21 mouse cellular contexts compared by ENCODE assay signal in genomic region chr13:41487409-41487743, GRCm38 (mm10). TPM values are rescaled to one million over a fixed set of nuclear protein-coding genes. Genes with fewer than 3 reads are reported as not detected.
DNase-seq lines count a peak whose midpoint lies in the region; ATAC-seq and TF ChIP-seq lines count a peak whose summit lies in the region.
"Had no signal": no experiment of that assay in that cellular context is flagged by ENCODE, and none has a peak within 500 bp of the region (broad histone marks: within the 10 kb centered on the region; RNA-seq: fewer than 3 reads in every experiment).

No protein-coding gene starts in this region.

- TF ChIP-seq POLR2A in small intestine, adult 2 months (IDR thresholded peaks at IDR 0.05; ENCODE audit: low read depth, low read length): no peak

- TF ChIP-seq CTCF in gastrocnemius, adult 2 months (IDR thresholded peaks at IDR 0.05): no peak
- TF ChIP-seq CTCF in small intestine, adult 2 months (IDR thresholded peaks at IDR 0.05; ENCODE audit: extremely low read depth, insufficient read length, insufficient replicate concordance, low read depth, low read length): no peak

- peak overlapping the region; percentile 80 for H3K27ac ChIP-seq in gastrocnemius, adult 2 months
- no peak overlapping the region for H3K27ac ChIP-seq in heart, embryonic 16.5 days (ENCODE audit: low read length)
- no peak overlapping the region for H3K27ac ChIP-seq in heart, embryonic 11.5 days (ENCODE audit: low read depth, low read length)
- H3K27ac ChIP-seq in small intestine, adult 2 months (ENCODE audit: insufficient read depth, low read depth, low read length): no peak overlapping the region
- H3K27ac ChIP-seq: forebrain, embryonic 13.5 days; layer of hippocampus, adult 2 months; limb, embryonic 13.5 days; midbrain, embryonic 13.5 days had no signal

- H3K9me3 ChIP-seq in heart, embryonic 16.5 days (replicated peaks; ENCODE audit: control insufficient read depth, low read length): no peaks in the 10 kb centered on the region
- H3K9me3 ChIP-seq in heart, embryonic 11.5 days (replicated peaks; ENCODE audit: control insufficient read depth, low read length): no peaks in the 10 kb centered on the region
- H3K9me3 ChIP-seq in megakaryocyte, embryonic 14.5 days: no peaks in the 10 kb centered on the region
- H3K9me3 ChIP-seq: forebrain, embryonic 13.5 days; hindbrain, embryonic 10.5 days; intestine, embryonic 15.5 days; limb, embryonic 13.5 days; liver, embryonic 15.5 days; midbrain, embryonic 13.5 days; stomach, embryonic 15.5 days had no signal

- H3K4me2 ChIP-seq in heart, embryonic 16.5 days (ENCODE audit: low read depth, low read length): peak overlapping the region; percentile 46
- no peak overlapping the region for H3K4me2 ChIP-seq in heart, embryonic 11.5 days
- H3K4me2 ChIP-seq: forebrain, embryonic 13.5 days; intestine, embryonic 15.5 days; limb, embryonic 13.5 days; midbrain, embryonic 13.5 days; stomach, embryonic 15.5 days had no signal

- H3K36me3 ChIP-seq in heart, embryonic 16.5 days (ENCODE audit: control insufficient read depth, insufficient read depth): no peaks in the 10 kb centered on the region
- no peaks in the 10 kb centered on the region for H3K36me3 ChIP-seq in heart, embryonic 11.5 days (ENCODE audit: control insufficient read depth, insufficient read depth, low read length)
- H3K36me3 ChIP-seq in megakaryocyte, embryonic 14.5 days (replicated peaks; ENCODE audit: low read length): peaks cover 2% of the 10 kb centered on the region
- H3K36me3 ChIP-seq in small intestine, adult 2 months (ENCODE audit: control insufficient read depth, insufficient read depth, low read length): no peaks in the 10 kb centered on the region
- H3K36me3 ChIP-seq: hindbrain, embryonic 10.5 days; intestine, embryonic 15.5 days; limb, embryonic 13.5 days; liver, embryonic 15.5 days; midbrain, embryonic 13.5 days; stomach, embryonic 15.5 days had no signal

- H3K27me3 ChIP-seq in heart, embryonic 16.5 days (ENCODE audit: control insufficient read depth, insufficient read depth, low read length): no peaks in the 10 kb centered on the region; the same call in 1 of the 2 replicates
- 0 out of 2 replicates have a peak, but pooled peaks cover 2% of the 10 kb centered on the region for H3K27me3 ChIP-seq in heart, embryonic 11.5 days (ENCODE audit: control insufficient read depth, insufficient read depth, low read length)
- peaks cover 9% of the 10 kb centered on the region for H3K27me3 ChIP-seq in megakaryocyte, embryonic 14.5 days (replicated peaks)
- no peaks in the 10 kb centered on the region for H3K27me3 ChIP-seq in small intestine, adult 2 months (ENCODE audit: control insufficient read depth, insufficient read depth, low read length)
- H3K27me3 ChIP-seq: forebrain, embryonic 13.5 days; intestine, embryonic 15.5 days; limb, embryonic 13.5 days; liver, embryonic 15.5 days; stomach, embryonic 15.5 days had no signal

- DNase-seq in gastrocnemius, adult 2 months: no peak
- DNase-seq in gastrocnemius, postnatal 14 days: no peak
- no peak for DNase-seq in ovary, postnatal 14 days (ENCODE audit: low spot score)
- DNase-seq: cerebellum, adult 11 months; cerebellum, postnatal 10 days; layer of hippocampus, postnatal 36 days; right cerebral cortex, postnatal 25 days had no signal

- no peak for ATAC-seq in heart, embryonic 16.5 days (replicated peaks; ENCODE audit: extremely low read depth, insufficient read depth, low FRiP score)
- ATAC-seq in heart, embryonic 11.5 days (replicated peaks; ENCODE audit: insufficient number of reproducible peaks, low FRiP score, low TSS enrichment): no peak
- no peak for ATAC-seq in megakaryocyte, adult 5-6 weeks (ENCODE audit: poor library complexity, severe bottlenecking)
- ATAC-seq: forebrain, embryonic 13.5 days; hindbrain, embryonic 16.5 days; intestine, embryonic 15.5 days; midbrain, embryonic 13.5 days had no signal

- H3K4me1 ChIP-seq in heart, embryonic 16.5 days (ENCODE audit: control insufficient read depth, insufficient read depth, low read length): no peaks in the 10 kb centered on the region
- H3K4me1 ChIP-seq in heart, embryonic 11.5 days (ENCODE audit: control insufficient read depth, insufficient read depth, low read length): peaks cover 4% of the 10 kb centered on the region; the same call in 1 of the 2 replicates
- peaks cover 48% of the 10 kb centered on the region for H3K4me1 ChIP-seq in megakaryocyte, embryonic 14.5 days
- peaks cover 4% of the 10 kb centered on the region; the same call in 1 of the 2 replicates for H3K4me1 ChIP-seq in small intestine, adult 2 months (ENCODE audit: control insufficient read depth, insufficient read depth, insufficient read length, low read length)
- H3K4me1 ChIP-seq: forebrain, embryonic 13.5 days; intestine, embryonic 15.5 days; liver, embryonic 15.5 days; stomach, embryonic 15.5 days had no signal

- intact Hi-C loops in gastrocnemius, adult 2 months (cut with DNase I): no loop called here
- intact Hi-C loops in gastrocnemius, postnatal 14 days (cut with DNase I; ENCODE audit: low total_unique reads): no loop called here

- WGBS in heart, embryonic 16.5 days: 65% methylated on average over 2 of the region's 2 CpGs
- 77% methylated on average over 2 of the region's 2 CpGs for WGBS in heart, embryonic 11.5 days (ENCODE audit: insufficient replicate concordance)
- WGBS in small intestine, adult 2 months: 74% methylated on average over 2 of the region's 2 CpGs

- H3K9ac ChIP-seq in heart, embryonic 16.5 days (ENCODE audit: low read length): no peak overlapping the region
- H3K9ac ChIP-seq in heart, embryonic 11.5 days (ENCODE audit: low read depth, low read length): no peak overlapping the region
- H3K9ac ChIP-seq: forebrain, embryonic 13.5 days; intestine, embryonic 15.5 days; limb, embryonic 13.5 days; liver, embryonic 15.5 days; midbrain, embryonic 13.5 days; stomach, embryonic 15.5 days had no signal

- H3K4me3 ChIP-seq in gastrocnemius, adult 2 months: peak overlapping the region; percentile 60
- H3K4me3 ChIP-seq in heart, embryonic 16.5 days (ENCODE audit: low read length): no peak overlapping the region
- no peak overlapping the region for H3K4me3 ChIP-seq in heart, embryonic 11.5 days (ENCODE audit: low read depth, low read length)
- H3K4me3 ChIP-seq in megakaryocyte, embryonic 14.5 days (replicated peaks): peak overlapping the region; percentile 91
- H3K4me3 ChIP-seq in small intestine, adult 2 months (ENCODE audit: low read depth, low read length): peak overlapping the region; percentile 67; the same call in 1 of the 2 replicates
- H3K4me3 ChIP-seq: forebrain, embryonic 13.5 days; hindbrain, embryonic 10.5 days; intestine, embryonic 15.5 days; limb, embryonic 13.5 days; midbrain, embryonic 13.5 days had no signal

RNA-seq across cellular contexts. Expression of gene Nedd9, which starts 0.2 kb away (rescaled TPM):
- 10 to 100 TPM in 1 of 2 experiments, 1 to 10 TPM in 1; 4.2 to 11.2 TPM for total RNA-seq in gastrocnemius, adult 2 months (2021)
- total RNA-seq in gastrocnemius, postnatal 14 days (2021): 10 to 100 TPM in 1 of 2 experiments, 1 to 10 TPM in 1; 9.0 to 11.4 TPM
- polyA plus RNA-seq in heart, embryonic 16.5 days (2015; fragmentation: Nextera tagmentation; extraction: Ambion mirVana): 19.5 and 22.7 TPM in 2 replicates
- 19.2 and 22.3 TPM in 2 replicates for polyA plus RNA-seq in heart, embryonic 11.5 days (2014; fragmentation: Nextera tagmentation; extraction: Ambion mirVana)
- polyA plus RNA-seq in megakaryocyte, embryonic 14.5 days (2012; ENCODE audit: insufficient read depth, low replicate concordance): 0.16 and 1.2 TPM in 2 replicates
- 50.6 and 64.3 TPM in 2 replicates for total RNA-seq in megakaryocyte, adult 5-6 weeks (2015)
- total RNA-seq in megakaryocyte, adult 5-6 weeks (2017): 74.0 and 85.5 TPM in 2 replicates
- 6.4 and 18.1 TPM in 2 replicates for polyA plus RNA-seq in small intestine, adult 2 months (2012; rRNA removed)

Comparison
In these comparisons a context has a peak if more than half of its experiments do, and no peak if none do; other contexts are left out.
1. H3K4me3 ChIP-seq: peak in gastrocnemius, adult 2 months (single experiment), megakaryocyte, embryonic 14.5 days (single experiment) and small intestine, adult 2 months (single experiment); none in heart, embryonic 16.5 days (single experiment) and heart, embryonic 11.5 days (single experiment).